Mouse (Mus musculus) layer of hippocampus, postnatal 25 days (tissue): Measurements from ENCODE around the gene Atcay. TPM values are rescaled to one million over a fixed set of nuclear protein-coding genes. Genes with fewer than 3 reads are reported as not detected.

ENCODE experiments used
- DNase-seq, 2 experiments: peaks; one replicate each; pipeline ENCODE4 v3.0.0; 2022; ENCODE audit warnings: mixed read lengths in 2 of 2, low spot score in 1 of 2; ENCODE audit errors: extremely low spot score in 1 of 2
- microRNA-seq, 2 experiments: library from miRNA; unstranded; fragments of <30 nt; microRNA quantifications; one replicate each; pipeline ENCODE4 v1.2.0; 2021
- total RNA-seq, 2 experiments: library from RNA; stranded (reverse); gene quantifications; 2 replicates each; pipeline ENCODE4 v1.2.3; 2021

The Atcay gene
- total RNA-seq, 2 experiments from 2014 or later, result 154 to 155 TPM

DNA sequence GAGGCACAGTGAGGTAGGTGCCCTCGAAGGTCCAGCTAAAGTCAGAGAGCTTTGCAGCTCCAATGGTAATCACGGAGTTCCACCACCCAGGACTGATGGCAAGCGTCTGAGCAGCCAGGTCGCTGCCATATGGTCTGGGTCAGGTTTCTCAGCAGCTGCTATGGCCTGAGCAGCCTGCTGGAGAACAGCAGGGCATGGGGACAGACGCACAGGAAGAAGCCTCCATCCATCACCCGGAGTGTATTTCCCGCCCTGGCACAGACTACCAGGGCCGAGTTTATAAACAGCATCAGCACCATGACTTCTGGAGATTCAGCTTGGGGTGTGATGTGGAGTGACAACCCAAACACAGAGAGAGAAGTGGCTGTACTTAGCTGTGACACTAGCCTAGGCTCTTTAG is 65.5 kb downstream of the Atcay start:
- DNase-seq, result no peak

DNA sequence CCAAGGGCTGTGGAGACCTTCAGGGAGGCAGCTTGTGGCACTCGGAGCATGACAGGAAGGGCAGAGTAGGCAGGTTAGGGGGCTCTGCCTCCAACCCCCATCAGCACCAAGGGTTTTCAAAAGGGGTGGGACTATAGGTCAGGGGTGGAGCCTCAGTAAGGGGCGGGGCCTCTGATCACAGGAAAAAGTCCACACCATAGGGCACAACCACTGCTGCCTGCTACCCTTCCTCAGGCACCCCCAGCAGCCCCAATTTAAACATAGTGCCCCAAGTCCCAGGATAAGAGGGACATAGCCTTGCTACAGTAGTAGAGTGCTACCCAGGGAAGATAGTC is 68.3 kb downstream of the Atcay start:
- DNase-seq, result no peak

DNA sequence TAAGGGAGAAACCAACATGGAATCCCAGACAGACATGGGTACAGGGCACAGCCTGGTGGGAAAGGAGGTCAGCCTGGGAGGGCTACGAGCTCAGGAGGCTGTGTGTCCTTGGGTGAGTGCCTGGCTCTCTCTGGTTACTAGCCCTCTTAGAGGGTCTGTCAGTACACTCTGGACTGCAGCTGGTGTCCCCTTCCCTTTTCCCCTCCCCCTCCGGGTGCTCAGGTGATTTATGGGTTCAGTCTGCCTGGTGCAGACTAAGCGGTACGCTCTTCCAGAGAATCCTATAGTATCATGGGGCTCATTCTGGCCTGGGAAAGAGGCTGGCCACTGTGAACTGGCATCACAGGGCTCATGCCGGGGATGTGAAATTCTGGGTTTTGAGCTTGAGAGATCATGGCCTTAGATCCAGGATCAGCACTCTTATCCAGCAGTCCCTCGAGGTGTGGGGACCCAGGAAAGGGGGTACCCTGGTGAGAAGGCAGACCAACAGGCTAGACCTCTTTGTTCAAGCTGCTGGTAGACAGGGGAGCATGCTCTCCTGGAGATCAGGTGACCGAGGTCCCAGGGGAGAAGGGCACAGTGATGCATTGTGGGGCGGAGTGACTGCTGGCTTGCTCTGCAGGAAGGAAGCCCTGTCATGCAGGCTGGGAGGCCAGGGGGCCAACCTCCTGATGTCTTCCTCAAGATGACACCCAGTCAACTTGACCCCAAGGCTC is 68.9 kb downstream of the Atcay start:
- DNase-seq, result no peak

DNA sequence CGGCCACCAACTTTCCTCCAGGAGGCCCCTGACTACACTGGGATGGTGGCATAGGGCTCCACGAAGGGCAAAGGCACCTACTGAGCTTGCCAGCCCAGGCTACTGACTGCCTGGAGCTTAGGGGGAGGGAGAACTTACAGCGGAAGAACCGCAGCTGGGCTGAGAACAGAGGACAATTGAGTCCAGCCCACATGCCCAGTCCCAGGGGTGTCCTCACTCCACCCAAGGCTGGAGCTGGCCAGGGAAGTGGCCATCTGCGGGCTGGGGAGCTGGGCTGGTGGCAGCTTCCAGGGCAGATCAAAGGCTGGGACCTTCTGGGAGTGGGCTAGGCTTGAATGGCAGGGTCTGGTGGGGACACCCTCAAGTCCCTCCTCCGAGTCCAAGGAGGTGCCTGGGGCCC is 75.9 kb downstream of the Atcay start:
- DNase-seq, result no peak

Small RNA genes lying within 50 kb of the gene (microRNA-seq; reads per million reads assigned to microRNA genes)
- gene Mir3057, result 43.9 to 71.7 reads per million in 2 experiments

Other genes with a start within 250 kb of the Atcay start
- 100 to 1,000 TPM; 180 to 184 TPM for gene Gng7, start 215.9 kb downstream of the Atcay start, total RNA-seq
- 100 to 1,000 TPM in 1 of 2 experiments, 10 to 100 TPM in 1; 98.7 to 103 TPM for gene Diras1, start 205.2 kb downstream of the Atcay start, total RNA-seq
- gene Slc39a3, start 193.4 kb downstream of the Atcay start, total RNA-seq, result 10 to 100 TPM; 67.5 to 74.9 TPM
- gene Sgta, start 170.7 kb downstream of the Atcay start, total RNA-seq, result 100 to 1,000 TPM; 171 to 178 TPM
- gene Thop1, start 160.8 kb downstream of the Atcay start, total RNA-seq, result 10 to 100 TPM; 51.3 to 54.6 TPM
- under 1 TPM; 0.81 to 0.94 TPM for gene Creb3l3, start 132.0 kb downstream of the Atcay start, total RNA-seq
- gene Map2k2, start 124.9 kb downstream of the Atcay start, total RNA-seq, result 100 to 1,000 TPM; 123 to 127 TPM
- 100 to 1,000 TPM in 1 of 2 experiments, 10 to 100 TPM in 1; 94.7 to 101 TPM for gene Zbtb7a, start 95.6 kb downstream of the Atcay start, total RNA-seq
- 10 to 100 TPM; 28.2 to 28.9 TPM for gene Pias4, start 62.9 kb downstream of the Atcay start, total RNA-seq
- 100 to 1,000 TPM; 896 to 944 TPM for gene Eef2, start 54.2 kb downstream of the Atcay start, total RNA-seq
- gene Dapk3, start 47.8 kb downstream of the Atcay start, total RNA-seq, result 10 to 100 TPM; 71.7 to 71.8 TPM
- gene 4930442H23Rik, start 47.0 kb downstream of the Atcay start, total RNA-seq, result not detected
- under 1 TPM; 0.19 to 0.20 TPM for gene Nmrk2, start 28.8 kb downstream of the Atcay start, total RNA-seq
- gene Zfr2, start 2.3 kb upstream of the Atcay start, total RNA-seq, result 10 to 100 TPM; 55.6 to 69.0 TPM
- gene Matk, start 22.1 kb upstream of the Atcay start, total RNA-seq, result 100 to 1,000 TPM; 222 to 244 TPM
- gene Mrpl54, start 36.1 kb upstream of the Atcay start, total RNA-seq, result 10 to 100 TPM; 38.6 to 44.0 TPM
- gene Apba3, start 36.1 kb upstream of the Atcay start, total RNA-seq, result 10 to 100 TPM; 35.4 to 39.5 TPM
- gene Tjp3, start 60.7 kb upstream of the Atcay start, total RNA-seq, result 1 to 10 TPM in 1 of 2 experiments, under 1 TPM in 1; 0.86 to 1.2 TPM
- gene Pip5k1c, start 62.1 kb upstream of the Atcay start, total RNA-seq, result 100 to 1,000 TPM; 306 to 318 TPM
- 10 to 100 TPM; 28.1 to 30.0 TPM for gene Cactin, start 90.3 kb upstream of the Atcay start, total RNA-seq
- gene Tbxa2r, start 97.9 kb upstream of the Atcay start, total RNA-seq, result 1 to 10 TPM; 1.1 to 1.5 TPM
- gene Gipc3, start 112.4 kb upstream of the Atcay start, total RNA-seq, result 1 to 10 TPM; 1.6 to 1.9 TPM
- gene Hmg20b, start 119.6 kb upstream of the Atcay start, total RNA-seq, result 10 to 100 TPM; 31.3 to 31.6 TPM
- 10 to 100 TPM; 46.6 to 50.7 TPM for gene Mfsd12, start 126.7 kb upstream of the Atcay start, total RNA-seq
- gene 4930404N11Rik, start 135.0 kb upstream of the Atcay start, total RNA-seq, result 1 to 10 TPM; 1.1 to 1.2 TPM
- gene Fzr1, start 147.7 kb upstream of the Atcay start, total RNA-seq, result 10 to 100 TPM; 65.9 to 66.6 TPM
- gene Dohh, start 153.6 kb upstream of the Atcay start, total RNA-seq, result 10 to 100 TPM; 79.1 to 87.1 TPM
- gene Gm48551, start 153.6 kb upstream of the Atcay start, total RNA-seq, result 1 to 10 TPM; 2.6 to 3.7 TPM
- 1 to 10 TPM; 3.2 to 4.7 TPM for gene Gm48552, start 158.2 kb upstream of the Atcay start, total RNA-seq
- gene Smim24, start 162.2 kb upstream of the Atcay start, total RNA-seq, result 1 to 10 TPM; 1.4 to 3.1 TPM
- 10 to 100 TPM; 59.5 to 66.8 TPM for gene Nfic, start 224.8 kb upstream of the Atcay start, total RNA-seq